Mouse (Mus musculus) monocyte, adult 2 months (primary cell): ENCODE results near the gene Sigirr.
A peak's percentile ranks its signal among the peaks of the same experiment; 100 is the strongest.

Experiments
- DNase-seq, 2 experiments: peaks; one replicate each; pipeline ENCODE4 v3.0.0; 2022; ENCODE audit warnings: low spot score in 2 of 2, low read depth in 1 of 2

Sigirr gene

DNA sequence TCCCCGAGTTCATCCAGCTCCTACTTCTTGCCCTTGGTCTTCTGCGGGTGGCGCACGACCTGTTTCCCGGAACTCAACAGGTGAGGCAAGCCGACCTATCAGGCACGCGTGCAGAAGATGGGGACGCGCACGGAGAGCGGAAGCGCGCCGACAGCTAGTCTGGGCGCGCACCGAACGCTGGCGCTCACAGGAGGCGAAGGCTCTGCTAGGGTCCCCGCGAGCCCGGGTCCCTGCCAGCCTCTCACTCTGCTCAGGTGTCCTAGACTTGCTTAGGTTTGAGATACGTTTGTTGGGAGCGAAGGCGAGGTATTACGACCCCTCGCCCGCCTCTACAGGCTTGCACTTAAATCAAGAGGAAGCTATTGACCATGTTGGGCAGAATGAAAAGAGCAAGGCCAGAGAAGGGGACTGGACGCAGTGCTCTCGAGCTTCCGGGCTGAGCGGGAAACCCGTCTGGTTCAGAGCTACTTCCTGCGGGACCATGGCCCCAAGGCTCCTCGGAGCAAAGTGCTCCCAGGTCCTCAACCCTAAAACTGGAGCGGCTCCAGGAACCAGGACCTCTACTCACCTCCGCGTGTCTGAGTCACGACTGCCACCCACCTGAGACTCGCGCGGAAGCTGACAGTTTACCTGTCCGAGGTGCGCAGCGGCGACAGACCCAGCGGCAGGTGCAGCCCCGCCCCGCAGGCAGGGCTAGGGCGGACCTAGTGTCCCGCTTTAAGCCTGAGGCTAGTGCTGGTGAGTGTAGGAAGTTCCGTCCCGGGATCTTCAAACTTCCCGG, at the start of gene Sigirr:
Gene Sigirr (minus strand): TSS at position 662 of the 781 bp plus-strand sequence.
- no peak for DNase-seq

DNA sequence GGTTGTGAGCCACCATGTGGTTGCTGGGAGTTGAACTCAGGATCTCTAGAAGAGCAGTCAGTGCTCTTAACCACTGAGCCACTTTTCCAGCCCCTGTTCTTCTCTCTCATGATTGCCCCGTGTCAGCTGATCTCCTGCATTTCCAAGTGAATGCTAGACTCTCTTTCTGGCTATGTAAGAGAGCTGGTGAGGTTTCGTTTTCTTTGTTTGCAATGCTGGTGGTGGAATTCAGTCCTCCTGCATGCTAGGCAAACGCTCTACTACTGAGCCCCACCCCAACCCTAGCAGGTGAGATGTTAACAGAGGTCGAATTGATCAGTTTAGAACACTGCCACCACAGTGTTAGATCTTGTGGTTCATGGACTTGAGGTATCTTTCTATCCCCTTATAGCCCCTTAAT, 48.3 kb upstream of the Sigirr start:
- no peak for DNase-seq

- no peak for DNase-seq
Observed at GRCm38 (mm10) chr7:141147044-141147443, 46.7 kb upstream of the Sigirr start.

DNA sequence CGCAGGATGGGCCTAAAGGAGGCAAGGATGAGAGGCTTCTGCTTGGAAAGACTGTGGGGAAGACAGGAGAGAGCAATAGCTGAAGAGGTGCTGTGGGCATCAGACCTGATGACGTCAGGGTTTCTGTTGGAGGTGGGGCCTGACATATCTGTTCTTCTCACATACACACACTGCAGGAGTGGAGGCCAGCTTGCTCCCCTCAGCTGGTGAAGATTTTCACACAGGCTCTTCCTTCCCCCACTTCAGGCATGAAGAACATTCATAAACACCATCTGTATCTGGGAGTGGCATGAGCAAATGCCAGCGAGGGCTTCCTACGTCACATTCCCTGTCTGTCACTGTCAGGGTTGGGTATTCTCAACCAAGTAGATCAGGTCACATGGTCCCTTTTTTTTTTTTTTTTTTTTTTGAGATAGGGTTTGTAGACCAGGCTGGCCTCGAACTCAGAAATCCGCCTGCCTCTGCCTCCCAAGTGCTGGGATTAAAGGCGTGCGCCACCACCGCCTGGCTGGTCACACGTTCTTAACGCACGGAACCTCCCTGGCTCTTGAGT, 45.7 kb upstream of the Sigirr start:
- no peak for DNase-seq

- DNase-seq: no peak
Observed at GRCm38 (mm10) chr7:141145403-141145802, 45.0 kb upstream of the Sigirr start.

DNA sequence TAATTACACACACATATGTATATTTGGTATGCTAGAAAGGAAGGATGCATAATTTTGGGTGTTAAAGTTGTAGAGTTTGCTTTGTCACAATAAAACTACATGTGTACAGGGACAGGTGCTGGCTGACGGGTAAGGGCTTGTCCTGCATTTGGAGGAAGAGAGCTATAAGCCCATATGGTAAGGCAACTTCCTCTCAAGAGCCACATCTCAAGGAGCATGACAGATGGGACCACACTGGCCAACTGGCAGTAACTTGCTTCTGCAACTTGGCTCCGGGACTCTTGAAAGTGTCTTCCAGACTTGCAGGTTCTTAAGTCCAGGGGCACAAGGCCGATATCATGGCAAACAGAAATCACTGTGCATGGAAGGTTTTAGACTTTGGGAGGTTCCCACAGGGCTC, 44.3 kb upstream of the Sigirr start:
- DNase-seq: no peak

DNA sequence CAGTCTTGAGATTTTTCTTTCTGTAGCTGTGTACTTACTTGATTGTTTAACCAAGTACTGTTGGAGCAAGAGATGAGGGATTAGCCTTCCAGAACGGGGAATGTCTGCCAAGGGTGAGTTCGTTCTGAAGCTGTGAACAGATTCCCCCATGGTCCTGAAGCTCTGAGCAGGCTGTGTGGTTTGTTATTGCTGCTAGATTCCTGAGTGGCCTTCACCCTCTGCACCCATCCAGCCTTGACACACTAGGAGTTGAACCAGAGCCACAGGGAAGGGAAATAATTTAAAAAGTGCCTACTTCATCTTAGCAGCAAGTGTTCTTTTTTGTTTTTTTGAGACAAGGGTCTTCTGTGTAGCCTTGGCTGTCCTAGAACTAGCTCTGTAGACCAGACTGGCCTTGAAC, 43.5 kb upstream of the Sigirr start:
- no peak for DNase-seq

GRCm38 (mm10) chr7:141143112-141143511, 42.7 kb upstream of the Sigirr start:
- peak in 1 of 2 experiments; percentile 43 for DNase-seq

GRCm38 (mm10) chr7:141141326-141141725, 41.0 kb upstream of the Sigirr start:
- DNase-seq: no peak

GRCm38 (mm10) chr7:141131904-141132755, 31.8 kb upstream of the Sigirr start:
- no peak for DNase-seq

GRCm38 (mm10) chr7:141131024-141131820, 30.9 kb upstream of the Sigirr start:
- DNase-seq: peak; percentile 39 to 67

GRCm38 (mm10) chr7:141123517-141123856, 23.1 kb upstream of the Sigirr start:
- DNase-seq: no peak

- DNase-seq: peak; percentile 80 to 90
Observed at GRCm38 (mm10) chr7:141122689-141123516, 22.5 kb upstream of the Sigirr start.

DNA sequence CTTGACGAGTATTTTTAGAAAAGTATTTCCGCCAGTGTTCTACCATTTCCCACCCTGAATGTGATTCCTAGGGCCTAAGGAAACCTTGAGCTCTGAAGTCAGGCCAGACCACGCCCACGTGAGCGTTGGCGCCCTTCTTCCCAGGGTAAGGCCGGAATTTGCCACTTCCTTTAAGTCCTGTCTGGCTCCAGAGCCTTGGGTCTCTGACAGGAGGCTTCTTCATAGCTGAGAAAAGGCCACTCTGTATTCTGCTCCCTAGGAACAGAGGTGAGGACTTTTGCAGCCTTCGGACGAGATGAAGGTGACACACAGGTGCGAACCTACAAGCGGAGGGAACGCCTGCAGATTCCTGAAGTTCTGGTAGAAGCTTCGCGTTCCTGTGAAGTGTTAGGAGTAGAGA, 21.9 kb upstream of the Sigirr start, which contains the start of gene Ptdss2:
Gene Ptdss2 (plus strand): TSS at position 138 of the 400 bp plus-strand sequence.
- no peak for DNase-seq

DNA sequence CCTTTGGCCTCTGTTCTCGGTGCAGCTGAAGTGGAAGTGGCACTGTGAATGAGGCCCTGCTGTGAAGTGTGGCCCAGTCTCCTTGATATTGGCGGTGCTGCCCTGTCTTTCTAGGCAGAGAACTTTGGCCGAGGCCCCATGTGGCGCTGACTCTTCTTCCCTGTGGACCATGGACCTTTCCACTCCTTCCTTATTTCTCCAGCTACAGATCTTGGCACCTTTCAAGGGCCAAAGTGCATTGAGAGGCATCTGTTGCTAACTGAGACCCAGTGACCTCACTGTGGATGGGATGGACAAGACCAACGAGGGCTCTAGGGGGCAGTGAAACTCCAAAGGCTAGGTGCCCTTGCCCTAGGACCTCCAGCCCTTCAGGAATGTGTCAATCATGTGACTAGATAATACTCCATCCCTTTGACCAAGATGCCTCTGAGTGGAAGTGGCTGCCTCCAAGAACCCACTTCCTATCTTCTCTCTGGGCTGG, 20.7 kb upstream of the Sigirr start:
- no peak for DNase-seq

DNA sequence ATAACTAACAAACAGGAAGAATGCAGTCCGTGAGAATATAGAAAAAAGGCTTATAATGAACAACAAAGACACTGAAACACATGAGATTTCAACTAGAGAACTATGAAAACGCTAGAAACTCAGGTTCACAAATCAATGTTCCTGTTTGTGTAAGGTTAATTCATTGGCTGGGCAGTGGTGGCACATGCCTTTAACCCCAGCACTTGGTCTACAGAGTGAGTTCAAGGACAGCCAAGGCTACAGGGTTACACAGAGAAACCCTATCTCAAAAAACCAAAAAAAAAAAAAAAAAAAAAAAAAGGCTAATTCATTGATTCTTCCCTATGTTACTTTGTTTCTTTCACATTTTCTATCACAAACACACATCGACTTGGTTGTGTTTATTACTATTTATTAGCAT, 20.2 kb upstream of the Sigirr start:
- no peak for DNase-seq

GRCm38 (mm10) chr7:141119487-141119886, 19.1 kb upstream of the Sigirr start:
- DNase-seq: no peak

GRCm38 (mm10) chr7:141117636-141118035, 17.3 kb upstream of the Sigirr start, which contains the start of gene Ano9:
TSS of gene Ano9 (minus strand) at chr7:141117806.
- no peak for DNase-seq

DNA sequence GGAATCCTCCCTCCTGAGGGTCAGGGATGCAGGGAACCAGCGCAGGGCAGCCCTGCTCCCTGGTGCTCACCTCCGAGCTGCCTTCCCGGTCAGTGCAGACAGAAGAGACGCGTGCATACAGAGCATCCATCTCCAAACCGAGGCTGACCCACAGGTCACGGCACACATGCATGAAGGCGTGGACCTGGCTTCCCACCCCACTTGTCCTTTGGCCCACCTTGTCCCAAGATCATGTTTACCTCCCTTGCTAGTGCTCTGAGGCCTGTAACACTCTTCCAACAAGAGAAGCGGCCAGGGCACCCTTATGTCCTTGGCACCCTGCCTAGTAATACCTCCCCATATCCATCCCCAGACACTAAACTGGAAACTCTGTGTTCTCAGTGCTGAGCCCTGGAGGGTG, 15.5 kb upstream of the Sigirr start:
- no peak for DNase-seq

GRCm38 (mm10) chr7:141103161-141103560, 2.8 kb upstream of the Sigirr start:
- no peak for DNase-seq
